Mouse (Mus musculus) hematopoietic stem cell, adult 5-6 weeks (primary cell): ENCODE data around the gene B430218F22Rik. TPM values are rescaled to one million over a fixed set of nuclear protein-coding genes. Genes with fewer than 3 reads are reported as not detected.

Experiments
- total RNA-seq: library from RNA; stranded (forward); fragments of 172-1452, 232-1000 nt; gene quantifications from 2 replicates; pipeline ENCODE4 v1.2.3, GENCODE M21; 2017

Gene B430218F22Rik
- total RNA-seq, 1 experiment from 2014 or later, result not detected

Other genes with a start within 250 kb of the B430218F22Rik start
- gene Mrps30, start 622 bp downstream of the B430218F22Rik start, total RNA-seq, result 45.5 and 46.5 TPM in 2 replicates